Mouse (Mus musculus) T-cell, adult 2 months (primary cell): ENCODE measurements around the gene Psmb9.
"Not testable (repeated sequence)": the region's sequence is repeated elsewhere in the genome, so short reads cannot be mapped to it uniquely, and the experiment has no call there.

Experiments
- DNase-seq: peaks from one replicate; pipeline ENCODE4 v3.0.0; 2022; ENCODE audit warnings: low spot score

The Psmb9 gene

DNA sequence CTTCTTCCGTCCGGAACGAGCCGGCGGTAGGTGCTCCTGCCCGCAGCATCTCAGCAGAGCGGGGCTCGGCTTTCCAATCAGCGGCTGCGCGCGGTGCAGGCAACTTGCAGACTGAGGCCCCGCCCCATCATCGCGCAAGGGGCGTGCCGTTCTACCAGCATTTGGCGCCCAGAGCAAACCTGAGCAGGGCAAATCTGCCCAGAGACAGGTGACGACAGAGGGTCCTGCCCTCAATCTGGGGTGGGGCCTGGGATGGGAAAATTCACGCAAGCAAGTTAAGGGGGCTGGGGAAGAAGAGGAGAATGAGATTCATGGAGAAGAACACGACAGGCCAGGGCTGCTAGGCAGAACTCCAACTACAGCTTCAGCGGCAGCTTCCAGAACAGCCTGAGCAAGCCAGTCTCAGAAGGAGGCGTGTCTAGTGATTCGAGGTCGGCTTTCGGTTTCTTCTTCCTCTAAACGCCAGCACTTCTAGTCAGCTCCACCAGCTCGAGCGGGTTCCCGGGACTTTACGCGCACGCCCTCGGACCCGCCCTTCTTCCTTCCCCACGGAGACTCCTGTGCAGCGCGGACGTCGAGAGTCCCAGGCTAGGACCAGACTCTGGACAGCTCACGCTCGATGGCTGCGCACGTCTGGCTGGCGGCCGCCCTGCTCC lies at the start of gene Psmb9, which contains the start of gene Tap1:
Gene Psmb9, minus strand, starts transcription at position 504 of the 656 bp plus-strand sequence.
Gene Tap1, plus strand, starts transcription at position 293 of the 656 bp plus-strand sequence.
- DNase-seq, result peak; percentile 98

DNA sequence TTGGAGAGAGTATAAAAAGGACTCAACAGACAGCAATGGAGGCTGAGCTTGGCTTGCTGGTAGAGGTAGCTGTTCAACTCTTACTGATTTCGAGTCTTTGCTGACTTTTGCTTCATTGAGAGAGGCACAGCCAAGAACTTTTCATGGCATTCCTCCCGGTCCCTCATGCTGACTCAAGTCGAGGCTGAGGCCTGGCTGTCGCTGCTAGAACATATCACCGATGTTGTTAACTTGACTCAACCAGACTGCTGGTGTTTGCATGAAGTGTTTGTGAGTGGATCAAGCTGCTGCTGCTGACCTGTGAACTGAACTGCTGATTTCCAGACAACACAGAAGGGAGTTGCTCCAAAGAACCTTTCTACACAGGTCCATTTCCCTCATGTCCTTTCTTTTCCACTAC lies 49.1 kb upstream of the Psmb9 start:
- no peak for DNase-seq

DNA sequence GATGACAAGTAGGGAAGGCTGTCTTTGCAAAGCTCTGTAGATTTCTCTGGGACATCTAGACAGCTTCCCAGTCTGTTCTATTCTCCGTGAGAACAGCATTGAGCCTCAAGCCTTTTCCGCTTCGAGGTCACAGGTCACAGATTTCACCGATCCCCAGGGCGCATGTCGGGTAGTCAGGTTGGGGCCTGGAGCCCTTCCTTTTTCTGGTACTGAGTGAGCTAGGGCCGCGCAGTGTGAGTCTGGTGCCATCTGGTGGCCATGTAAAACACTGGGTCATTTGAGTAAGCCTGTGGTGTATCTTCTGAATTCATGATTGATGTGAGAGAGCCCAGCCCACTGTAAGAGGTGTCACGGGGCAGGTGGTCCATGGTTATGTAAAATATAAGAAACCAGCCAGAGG lies 47.4 kb upstream of the Psmb9 start:
- DNase-seq, result peak; percentile 91

DNA sequence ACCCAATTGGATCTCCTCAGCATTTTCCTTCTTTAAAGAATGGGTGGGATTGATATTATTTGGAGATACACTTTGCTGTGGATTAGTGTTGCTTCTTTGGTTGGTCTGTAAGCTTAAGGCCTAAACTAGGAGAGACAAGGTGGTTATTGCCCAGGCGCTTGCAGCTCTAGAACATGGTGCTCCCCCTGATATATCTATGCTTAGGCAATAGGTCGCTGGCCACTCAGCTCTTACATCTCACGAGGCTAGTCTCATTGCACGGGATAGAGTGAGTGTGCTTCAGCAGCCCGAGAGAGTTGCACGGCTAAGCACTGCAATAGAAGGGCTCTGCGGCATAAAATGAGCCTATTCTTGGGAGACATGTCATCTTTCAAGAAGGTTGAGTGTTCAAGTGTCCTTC lies 44.5 kb upstream of the Psmb9 start:
- not testable (repeated sequence) for DNase-seq

DNA sequence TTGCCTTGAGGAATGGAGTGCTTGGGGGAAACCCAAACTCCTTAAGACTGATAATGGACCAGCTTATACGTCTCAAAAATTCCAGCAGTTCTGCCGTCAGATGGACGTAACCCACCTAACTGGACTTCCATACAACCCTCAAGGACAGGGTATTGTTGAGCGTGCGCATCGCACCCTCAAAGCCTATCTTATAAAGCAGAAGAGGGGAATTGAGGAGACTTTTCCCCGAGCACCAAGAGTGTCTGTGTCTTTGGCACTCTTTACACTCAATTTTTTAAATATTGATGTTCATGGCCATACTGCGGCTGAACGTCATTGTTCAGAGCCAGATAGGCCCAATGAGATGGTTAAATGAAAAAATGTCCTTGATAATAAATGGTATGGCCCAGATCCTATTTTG lies 43.4 kb upstream of the Psmb9 start:
- DNase-seq, result not testable (repeated sequence)

DNA sequence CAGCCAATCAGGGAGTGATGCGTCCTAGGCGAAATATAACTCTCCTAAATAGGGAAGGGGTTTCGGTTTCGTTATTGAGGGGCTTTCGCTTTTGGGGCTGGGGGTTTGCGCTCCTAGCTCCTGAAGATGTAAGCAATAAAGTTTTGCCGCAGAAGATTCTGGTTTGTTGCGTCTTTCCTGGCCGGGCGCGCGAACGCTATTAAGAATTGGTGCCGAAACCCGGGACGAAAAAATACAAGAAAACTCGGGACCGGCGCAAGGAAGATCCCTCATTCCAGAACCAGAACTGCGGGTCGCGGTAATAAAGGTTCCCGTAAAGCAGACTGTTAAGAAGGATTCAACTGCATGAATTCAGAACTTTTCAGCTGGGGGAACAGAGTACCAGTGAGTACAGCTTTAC lies 38.3 kb upstream of the Psmb9 start:
- DNase-seq, result not testable (repeated sequence)

DNA sequence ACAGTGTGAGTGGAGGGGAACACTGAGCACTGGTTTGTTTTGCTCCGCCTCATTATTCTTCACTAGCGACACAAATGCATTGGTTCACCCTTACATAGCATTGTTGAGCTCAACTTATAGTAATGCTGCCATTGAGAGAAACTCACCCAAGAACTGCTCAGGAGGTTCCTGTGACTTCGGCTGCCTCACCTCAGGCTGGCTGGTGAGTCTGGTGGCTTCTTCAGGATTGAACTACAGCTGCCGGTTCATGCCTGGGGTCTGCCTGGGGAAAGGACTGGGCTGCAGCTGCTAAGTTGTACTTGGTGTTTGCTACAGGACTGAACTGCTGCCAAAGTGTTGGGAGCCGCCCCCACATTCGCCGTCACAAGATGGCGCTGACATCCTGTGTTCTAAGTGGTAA lies 37.9 kb upstream of the Psmb9 start:
- no peak for DNase-seq

GRCm38 (mm10) chr17:34224816-34225215 lies 37.3 kb upstream of the Psmb9 start:
- no peak for DNase-seq

DNA sequence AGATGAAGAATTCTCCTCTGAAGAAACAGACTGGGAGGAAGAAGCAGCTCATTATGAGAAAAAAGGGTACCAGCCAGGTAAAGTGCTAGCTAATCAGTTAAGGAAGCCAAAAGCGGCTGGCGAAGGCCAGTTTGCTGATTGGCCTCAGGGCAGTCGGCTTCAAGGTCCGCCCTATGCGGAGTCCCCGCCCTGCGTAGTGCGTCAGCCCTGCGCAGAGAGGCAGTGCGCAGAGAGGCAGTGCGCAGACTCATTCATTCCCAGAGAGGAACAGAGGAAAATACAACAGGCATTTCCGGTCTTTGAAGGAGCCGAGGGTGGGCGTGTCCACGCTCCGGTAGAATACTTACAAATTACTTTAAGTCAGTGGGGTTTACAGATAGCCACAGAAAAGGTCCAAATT lies 32.8 kb upstream of the Psmb9 start:
- not testable (repeated sequence) for DNase-seq

GRCm38 (mm10) chr17:34219801-34220200 lies 32.2 kb upstream of the Psmb9 start:
- not testable (repeated sequence) for DNase-seq

DNA sequence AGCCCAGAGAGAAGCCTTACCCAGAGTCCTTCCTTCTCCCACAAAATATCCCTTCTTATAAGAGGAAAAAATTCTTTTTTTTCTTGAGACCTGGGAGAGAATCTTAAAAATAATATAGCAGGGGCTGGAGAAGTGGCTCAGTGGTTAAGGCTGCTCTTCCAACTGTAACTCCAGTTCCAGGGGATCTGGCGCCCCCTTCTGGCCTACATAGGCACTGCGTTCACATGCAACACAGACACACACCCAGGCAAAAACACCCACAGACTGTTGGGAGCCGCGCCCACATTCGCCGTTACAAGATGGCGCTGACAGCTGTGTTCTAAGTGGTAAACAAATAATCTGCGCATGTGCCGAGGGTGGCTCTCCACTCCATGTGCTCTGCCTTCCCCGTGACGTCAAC lies 31.5 kb upstream of the Psmb9 start:
- DNase-seq, result peak; percentile 76

GRCm38 (mm10) chr17:34218675-34219074 lies 31.1 kb upstream of the Psmb9 start:
- peak; percentile 8 for DNase-seq

DNA sequence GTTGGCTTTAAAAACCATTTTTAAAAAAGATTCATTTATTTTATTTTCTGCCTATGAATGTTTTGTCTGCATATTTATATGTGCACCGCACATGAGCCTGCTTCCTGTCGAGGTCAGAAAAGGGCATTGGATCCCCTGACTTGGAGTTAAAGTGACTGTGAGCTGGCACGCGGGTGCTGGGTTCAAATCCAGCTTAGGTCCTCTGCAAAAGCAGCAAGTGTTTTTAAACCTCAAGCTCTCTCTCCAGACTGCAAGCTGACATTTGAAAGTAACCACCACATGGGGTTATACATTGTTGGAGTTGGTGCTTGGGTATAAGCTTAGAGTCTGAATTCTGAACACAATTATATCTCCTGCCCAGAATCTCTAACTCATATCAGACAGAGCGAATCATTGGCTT lies 30.4 kb upstream of the Psmb9 start:
- no peak for DNase-seq

GRCm38 (mm10) chr17:34217216-34217928 lies 29.8 kb upstream of the Psmb9 start:
- peak; percentile 0 for DNase-seq

DNA sequence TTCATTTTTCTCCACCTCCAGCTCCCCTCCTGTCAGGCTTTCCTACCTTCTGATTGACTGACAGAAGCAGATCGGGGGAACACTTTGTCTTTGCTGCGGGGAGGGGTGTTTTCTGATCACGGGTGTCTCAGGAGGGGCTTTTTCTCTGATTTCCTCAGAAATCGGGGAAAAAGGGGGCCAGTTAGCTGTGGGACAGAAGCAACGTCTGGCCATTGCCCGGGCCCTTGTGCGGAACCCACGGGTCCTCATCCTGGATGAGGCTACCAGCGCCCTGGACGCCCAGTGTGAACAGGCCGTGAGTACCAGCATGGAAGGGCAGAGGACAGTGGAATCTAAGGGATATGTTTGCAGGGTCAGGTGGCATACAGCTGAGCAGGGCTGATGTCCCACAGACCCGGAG lies 27.6 kb upstream of the Psmb9 start:
- peak; percentile 0 for DNase-seq

DNA sequence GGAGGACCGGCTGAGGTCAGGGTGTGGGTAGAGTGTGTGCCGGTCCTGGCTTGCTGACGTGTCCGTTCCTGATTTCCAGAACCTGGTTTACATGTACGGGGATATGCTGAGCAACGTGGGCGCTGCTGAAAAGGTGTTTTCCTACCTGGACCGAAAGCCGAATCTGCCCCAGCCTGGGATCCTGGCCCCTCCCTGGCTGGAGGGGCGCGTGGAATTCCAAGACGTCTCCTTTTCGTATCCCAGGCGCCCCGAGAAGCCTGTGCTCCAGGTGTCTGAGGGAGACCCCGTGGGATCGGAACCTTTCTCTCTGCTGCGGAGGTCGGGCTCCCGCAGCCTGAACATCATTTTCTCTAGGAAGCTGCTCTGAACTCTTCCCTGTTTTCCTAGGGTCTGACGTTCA lies 26.4 kb upstream of the Psmb9 start:
- peak; percentile 0 for DNase-seq

- DNase-seq, result peak; percentile 70
These were observed 24.3 kb upstream of the Psmb9 start for GRCm38 (mm10) chr17:34211746-34212365.

- peak; percentile 45 for DNase-seq
These were observed 23.0 kb upstream of the Psmb9 start for GRCm38 (mm10) chr17:34210599-34210998.

GRCm38 (mm10) chr17:34209680-34210079 lies 22.1 kb upstream of the Psmb9 start:
- peak; percentile 49 for DNase-seq

- DNase-seq, result peak; percentile 0
These were observed 20.9 kb upstream of the Psmb9 start for GRCm38 (mm10) chr17:34208421-34208820.

GRCm38 (mm10) chr17:34207866-34208265 lies 20.3 kb upstream of the Psmb9 start:
- DNase-seq, result no peak

GRCm38 (mm10) chr17:34207456-34207855 lies 19.9 kb upstream of the Psmb9 start:
- peak; percentile 35 for DNase-seq

GRCm38 (mm10) chr17:34206731-34207130 lies 19.2 kb upstream of the Psmb9 start:
- DNase-seq, result no peak
